Mouse (Mus musculus): Measurements from ENCODE around the gene Gdpd5. TPM values are rescaled to one million over a fixed set of nuclear protein-coding genes. Genes with fewer than 3 reads are reported as not detected.
"Not testable (repeated sequence)": the region's sequence is repeated elsewhere in the genome, so short reads cannot be mapped to it uniquely, and the experiment has no call there.

The Gdpd5 gene
- polyA plus RNA-seq, 1 experiment from 2014 or later: 22.0 TPM

DNA sequence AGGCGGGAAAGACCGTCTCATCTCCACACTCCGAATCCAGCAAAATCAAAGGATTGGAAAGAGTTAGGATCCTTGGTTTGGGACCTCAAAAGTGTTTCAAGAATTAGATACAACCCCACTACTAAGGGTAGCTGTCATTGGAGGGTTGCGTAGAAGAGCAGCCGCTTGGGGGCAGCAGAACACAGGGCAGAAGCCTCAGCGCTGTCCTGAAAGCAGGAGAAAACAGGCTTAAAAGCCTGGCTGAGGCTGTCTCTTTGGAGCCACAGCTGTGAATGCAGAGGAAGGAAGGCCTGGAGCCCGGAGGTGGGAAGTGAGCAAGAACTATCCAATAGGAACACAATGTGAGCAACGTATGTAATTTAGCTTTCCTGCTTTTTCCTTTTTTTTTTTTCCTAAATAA lies 119.0 kb downstream of the Gdpd5 start:
- peak overlapping the region; percentile 19; the same call in 1 of the 2 replicates for H3K27ac ChIP-seq
- no peak overlapping the region for H3K4me2 ChIP-seq
- H3K9me3 ChIP-seq: no peaks in the 10 kb centered on the region
- no peaks in the 10 kb centered on the region for H3K36me3 ChIP-seq
- ATAC-seq (ENCODE audit: borderline replicate concordance, extremely low read depth, low FRiP score, low TSS enrichment): peak; percentile 87; the same call in 1 of the 2 replicates
- WGBS: 6% methylated on average over 8 of the region's 8 CpGs
- H3K4me1 ChIP-seq: peaks cover 5% of the 10 kb centered on the region; the same call in 1 of the 2 replicates
- no peaks in the 10 kb centered on the region for H3K27me3 ChIP-seq
- H3K9ac ChIP-seq: no peak overlapping the region
- no peak overlapping the region for H3K4me3 ChIP-seq

DNA sequence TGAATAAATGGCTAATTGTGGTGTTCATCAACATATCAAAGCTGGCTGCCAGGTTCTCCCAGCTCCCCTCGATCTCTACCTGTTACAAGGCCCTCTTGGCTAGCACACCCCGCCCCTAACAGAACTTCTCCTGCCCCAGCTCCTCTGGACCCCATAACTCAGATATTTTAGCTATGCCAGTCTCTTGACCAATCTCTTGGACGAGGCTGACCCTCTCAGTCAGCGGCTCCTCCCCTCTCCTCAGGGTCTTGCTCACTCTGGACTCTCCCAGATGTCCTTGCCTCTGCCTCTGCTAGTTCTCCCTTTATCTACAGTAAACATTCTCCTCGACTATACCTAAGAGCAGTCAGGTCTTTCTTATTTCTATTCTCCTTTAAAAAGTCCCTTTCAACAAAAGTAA lies 119.4 kb downstream of the Gdpd5 start:
- WGBS: 20% methylated on average over 5 of the region's 5 CpGs
- ATAC-seq (ENCODE audit: borderline replicate concordance, extremely low read depth, low FRiP score, low TSS enrichment): 0 out of 2 replicates have a peak, but pooled peaks have one; percentile 69
- no peaks in the 10 kb centered on the region for H3K36me3 ChIP-seq
- no peak overlapping the region for H3K4me3 ChIP-seq
- H3K4me2 ChIP-seq: no peak overlapping the region
- H3K9ac ChIP-seq: no peak overlapping the region
- peak overlapping the region; percentile 35 for H3K27ac ChIP-seq
- H3K9me3 ChIP-seq: no peaks in the 10 kb centered on the region
- peaks cover 5% of the 10 kb centered on the region; the same call in 1 of the 2 replicates for H3K4me1 ChIP-seq
- H3K27me3 ChIP-seq: no peaks in the 10 kb centered on the region

DNA sequence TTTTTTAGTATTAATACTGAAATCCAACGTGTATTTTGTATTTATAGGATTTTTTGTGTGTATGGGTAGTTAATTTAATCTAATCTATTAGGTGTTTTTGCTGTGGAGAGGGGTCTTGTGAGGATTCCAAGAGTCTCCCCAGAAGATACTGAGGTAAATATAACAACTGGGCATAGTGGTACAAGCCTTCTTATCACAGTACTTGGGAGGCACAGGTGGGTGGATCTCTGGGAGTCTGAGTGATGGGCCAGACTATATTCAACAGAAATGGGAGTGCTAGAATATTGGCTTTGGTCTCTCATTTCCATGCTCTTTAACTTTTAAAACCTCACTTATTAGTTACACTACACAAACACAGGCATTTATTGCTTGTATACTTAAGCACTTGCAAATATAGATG lies 119.9 kb downstream of the Gdpd5 start:
- Histone ChIP-seq H3K4me1 (peaks cover 5% of the 10 kb centered on the region; the same call in 1 of the 2 replicates), H3K36me3 (no peaks in the 10 kb centered on the region), H3K4me3 (no peak overlapping the region), H3K4me2 (no peak overlapping the region), H3K9me3 (no peaks in the 10 kb centered on the region), H3K9ac (no peak overlapping the region), H3K27ac (no peak overlapping the region), H3K27me3 (no peaks in the 10 kb centered on the region)
- WGBS: 44% methylated on average over 1 of the region's 1 CpGs
- no peak for ATAC-seq (ENCODE audit: borderline replicate concordance, extremely low read depth, low FRiP score, low TSS enrichment)

DNA sequence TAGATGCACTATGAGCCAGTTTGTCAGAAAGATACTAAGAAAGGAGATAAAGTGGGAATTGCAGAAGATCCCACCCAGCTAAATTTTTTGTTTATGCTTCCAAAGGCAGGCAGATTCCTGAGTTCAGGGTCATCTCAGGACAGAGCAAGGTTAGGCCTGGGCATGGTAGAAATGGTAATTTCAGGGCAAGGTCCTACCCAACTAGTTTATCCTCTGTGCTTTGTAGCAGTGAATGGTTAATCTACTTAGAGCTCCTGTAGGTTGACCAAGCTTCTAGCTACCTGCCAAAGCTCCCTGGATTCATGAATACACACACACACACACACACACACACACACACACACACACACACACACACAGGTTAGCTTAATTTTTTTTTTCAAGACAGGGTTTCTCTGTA lies 123.3 kb downstream of the Gdpd5 start:
- H3K27me3 ChIP-seq: no peaks in the 10 kb centered on the region
- no peak overlapping the region for H3K4me2 ChIP-seq
- H3K36me3 ChIP-seq: no peaks in the 10 kb centered on the region
- no peak overlapping the region for H3K9ac ChIP-seq
- H3K4me1 ChIP-seq: peaks cover 5% of the 10 kb centered on the region; the same call in 1 of the 2 replicates
- no peak overlapping the region for H3K27ac ChIP-seq
- no peaks in the 10 kb centered on the region for H3K9me3 ChIP-seq
- no peak overlapping the region for H3K4me3 ChIP-seq
- ATAC-seq (ENCODE audit: borderline replicate concordance, extremely low read depth, low FRiP score, low TSS enrichment): no peak

DNA sequence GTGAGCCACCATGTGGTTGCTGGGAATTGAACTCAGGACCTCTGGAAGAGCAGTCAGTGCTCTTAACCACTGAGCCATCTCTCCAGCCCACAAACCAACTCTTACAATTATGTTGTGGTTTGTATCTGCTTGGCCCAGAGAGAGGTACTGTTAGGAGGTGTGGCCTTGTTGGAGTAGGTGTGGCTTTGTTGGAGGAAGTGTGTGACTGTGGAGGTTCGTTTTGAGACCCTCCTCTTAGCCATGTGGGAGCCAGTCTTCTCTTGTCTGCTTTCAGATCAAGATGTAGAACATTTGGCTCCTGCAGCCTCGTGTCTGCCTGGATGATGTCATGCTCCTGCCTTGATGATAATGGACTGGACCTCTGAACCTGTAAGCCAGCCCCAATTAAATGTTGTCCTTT lies 127.0 kb downstream of the Gdpd5 start:
- not testable (repeated sequence) for H3K27me3 ChIP-seq; H3K4me2 ChIP-seq; H3K36me3 ChIP-seq; H3K27ac ChIP-seq; H3K9ac ChIP-seq; H3K9me3 ChIP-seq; ATAC-seq (ENCODE audit: borderline replicate concordance, extremely low read depth, low FRiP score, low TSS enrichment); H3K4me3 ChIP-seq; H3K4me1 ChIP-seq
- 12% methylated on average over 2 of the region's 2 CpGs for WGBS

DNA sequence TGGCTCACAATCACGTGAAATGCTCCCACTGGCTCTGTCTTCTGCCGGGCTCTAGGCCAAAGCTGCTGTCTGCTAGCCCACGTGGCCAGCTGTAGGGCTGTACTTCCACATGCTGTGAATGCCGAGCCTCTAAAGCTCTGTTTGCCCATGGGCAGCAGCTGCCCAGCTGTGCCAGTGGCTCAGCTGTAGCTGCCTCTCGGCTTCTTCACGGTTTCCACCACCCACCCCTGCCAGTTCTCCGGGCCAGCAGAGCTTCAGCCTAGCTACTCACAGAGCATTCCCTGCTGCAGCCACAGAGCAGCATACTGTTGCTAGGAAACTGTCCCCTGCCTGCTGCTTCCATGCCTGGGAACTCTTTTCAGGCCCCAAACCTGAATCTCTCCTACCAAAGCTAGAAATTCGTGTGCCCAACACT lies 128.9 kb downstream of the Gdpd5 start:
- no peaks in the 10 kb centered on the region for H3K9me3 ChIP-seq
- H3K27ac ChIP-seq: no peak overlapping the region
- no peak overlapping the region for H3K9ac ChIP-seq
- no peak overlapping the region for H3K4me3 ChIP-seq
- H3K4me2 ChIP-seq: no peak overlapping the region
- WGBS: 8% methylated on average over 8 of the region's 8 CpGs
- no peaks in the 10 kb centered on the region for H3K36me3 ChIP-seq
- no peaks in the 10 kb centered on the region for H3K27me3 ChIP-seq
- peaks cover 7% of the 10 kb centered on the region for H3K4me1 ChIP-seq
- ATAC-seq (ENCODE audit: borderline replicate concordance, extremely low read depth, low FRiP score, low TSS enrichment): peak; percentile 31; the same call in 1 of the 2 replicates

Other genes starting within 250 kb of the Gdpd5 start
- gene Uvrag, start 240.3 kb upstream of the Gdpd5 start, polyA plus RNA-seq (2015; fragmentation: Nextera tagmentation; extraction: Ambion mirVana): 21.8 and 23.7 TPM in 2 replicates
- gene Dgat2, start 198.7 kb upstream of the Gdpd5 start, polyA plus RNA-seq (2015; fragmentation: Nextera tagmentation; extraction: Ambion mirVana): 32.7 and 34.7 TPM in 2 replicates
- 1.1 and 1.5 TPM in 2 replicates for gene Mogat2, start 142.8 kb upstream of the Gdpd5 start, polyA plus RNA-seq (2015; fragmentation: Nextera tagmentation; extraction: Ambion mirVana)
- 2.6 and 3.5 TPM in 2 replicates for gene Map6, start 114.0 kb upstream of the Gdpd5 start, polyA plus RNA-seq (2015; fragmentation: Nextera tagmentation; extraction: Ambion mirVana)
- gene Serpinh1, start 28.2 kb upstream of the Gdpd5 start, polyA plus RNA-seq (2015; fragmentation: Nextera tagmentation; extraction: Ambion mirVana): 1,817 and 1,834 TPM in 2 replicates
- gene Klhl35, start 84.6 kb downstream of the Gdpd5 start, polyA plus RNA-seq (2015; fragmentation: Nextera tagmentation; extraction: Ambion mirVana): 0.80 and 0.94 TPM in 2 replicates
- 777 and 836 TPM in 2 replicates for gene Rps3, start 102.3 kb downstream of the Gdpd5 start, polyA plus RNA-seq (2015; fragmentation: Nextera tagmentation; extraction: Ambion mirVana)
- gene Arrb1, start 154.1 kb downstream of the Gdpd5 start, polyA plus RNA-seq (2015; fragmentation: Nextera tagmentation; extraction: Ambion mirVana): 16.1 and 17.5 TPM in 2 replicates
- 0.89 and 1.1 TPM in 2 replicates for gene Tpbgl, start 245.7 kb downstream of the Gdpd5 start, polyA plus RNA-seq (2015; fragmentation: Nextera tagmentation; extraction: Ambion mirVana)